Mouse (Mus musculus) heart, embryonic 16.5 days (tissue): ENCODE results near the gene Tnnc2. TPM values are rescaled to one million over a fixed set of nuclear protein-coding genes. Genes with fewer than 3 reads are reported as not detected.

Experiments
- ATAC-seq: fragments of 200-750 bp; cut with Nextera tagmentation; replicated peaks from 2 replicates; pipeline ENCODE4 v1.8.0; 2017; ENCODE audit warnings: moderate number of reproducible peaks; ENCODE audit not compliant: insufficient read depth, low FRiP score; ENCODE audit errors: extremely low read depth
- H3K27ac ChIP-seq: fragments of 300-500 bp; sonication (generic); 2 replicates; pipeline ENCODE4 v1.5.1; 2014; ENCODE audit warnings: mild to moderate bottlenecking, low read length, control low read depth, moderate library complexity
- H3K27me3 ChIP-seq: fragments of 300-500 bp; sonication (generic); 2 replicates; pipeline ENCODE4 v1.6.1; 2014; ENCODE audit warnings: low read length, mixed read lengths; ENCODE audit not compliant: control insufficient read depth, insufficient read depth
- H3K36me3 ChIP-seq: fragments of 300-500 bp; sonication (generic); 2 replicates; pipeline ENCODE4 v1.6.1; 2014; ENCODE audit not compliant: control insufficient read depth, insufficient read depth
- H3K4me1 ChIP-seq: fragments of 300-500 bp; sonication (generic); 2 replicates; pipeline ENCODE4 v1.6.1; 2014; ENCODE audit warnings: low read length, mixed read lengths; ENCODE audit not compliant: control insufficient read depth, insufficient read depth
- H3K4me2 ChIP-seq: fragments of 300-500 bp; sonication (generic); 2 replicates; pipeline ENCODE4 v1.6.1; 2014; ENCODE audit warnings: low read depth, mild to moderate bottlenecking, control low read depth, low read length
- H3K4me3 ChIP-seq: fragments of 300-500 bp; sonication (generic); 2 replicates; pipeline ENCODE4 v1.5.1; 2014; ENCODE audit warnings: mild to moderate bottlenecking, control low read depth, low read length
- H3K9ac ChIP-seq: fragments of 300-500 bp; sonication (generic); 2 replicates; pipeline ENCODE4 v1.6.1; 2014; ENCODE audit warnings: low read length, control low read depth
- H3K9me3 ChIP-seq: fragments of 300-500 bp; sonication (generic); replicated peaks from 2 replicates; pipeline ENCODE4 v1.6.1; 2016; ENCODE audit warnings: low read length; ENCODE audit not compliant: control insufficient read depth
- WGBS: fragments of 180-500 bp; shearing (Covaris S2); extraction: QIAGEN DNeasy Blood & Tissue Kit; methylation state at CpG from one replicate; pipeline ENCODE4 v1.1.7; 2014; 5-methylcytosine and 5-hydroxymethylcytosine counted together
- polyA plus RNA-seq: library from polyadenylated mRNA; unstranded; fragments of >200 nt; fragmentation: Nextera tagmentation; extraction: Ambion mirVana; gene quantifications from 2 replicates; pipeline ENCODE4 v1.2.1, GENCODE M21; 2015

Gene Tnnc2
- polyA plus RNA-seq, 1 experiment from 2014 or later = 28.8 TPM

GRCm38 (mm10) chr2:164783926-164784581 lies 4.3 kb upstream of the Tnnc2 start:
- no peak overlapping the region for H3K27ac ChIP-seq
- H3K27me3 ChIP-seq = no peaks in the 10 kb centered on the region
- H3K4me2 ChIP-seq = no peak overlapping the region
- H3K4me1 ChIP-seq = peaks cover 26% of the 10 kb centered on the region
- no peaks in the 10 kb centered on the region for H3K9me3 ChIP-seq
- ATAC-seq = no peak
- no peak overlapping the region for H3K4me3 ChIP-seq
- H3K9ac ChIP-seq = no peak overlapping the region
- WGBS = 73% methylated on average over 7 of the region's 7 CpGs
- peaks cover 2% of the 10 kb centered on the region; the same call in 1 of the 2 replicates for H3K36me3 ChIP-seq

GRCm38 (mm10) chr2:164781876-164782275 lies 2.1 kb upstream of the Tnnc2 start:
- Histone ChIP-seq H3K27me3 (no peaks in the 10 kb centered on the region), H3K9me3 (no peaks in the 10 kb centered on the region), H3K36me3 (no peaks in the 10 kb centered on the region), H3K4me1 (peaks cover 9% of the 10 kb centered on the region), H3K4me3 (no peak overlapping the region), H3K27ac (no peak overlapping the region), H3K4me2 (no peak overlapping the region), H3K9ac (no peak overlapping the region)
- ATAC-seq = no peak
- 62% methylated on average over 4 of the region's 4 CpGs for WGBS

GRCm38 (mm10) chr2:164778809-164779208 lies 958 bp downstream of the Tnnc2 start:
- WGBS = 59% methylated on average over 7 of the region's 7 CpGs
- H3K4me3 ChIP-seq = no peak overlapping the region
- no peaks in the 10 kb centered on the region for H3K4me1 ChIP-seq
- H3K27ac ChIP-seq = no peak overlapping the region
- no peak overlapping the region for H3K9ac ChIP-seq
- no peaks in the 10 kb centered on the region for H3K9me3 ChIP-seq
- no peak for ATAC-seq
- no peaks in the 10 kb centered on the region for H3K27me3 ChIP-seq
- H3K4me2 ChIP-seq = no peak overlapping the region
- H3K36me3 ChIP-seq = no peaks in the 10 kb centered on the region

GRCm38 (mm10) chr2:164778015-164778287 lies 1.8 kb downstream of the Tnnc2 start:
- 90% methylated on average over 11 of the region's 11 CpGs for WGBS
- ATAC-seq = no peak
- Histone ChIP-seq H3K4me1 (no peaks in the 10 kb centered on the region), H3K9ac (no peak overlapping the region), H3K36me3 (no peaks in the 10 kb centered on the region; the same call in 1 of the 2 replicates), H3K27me3 (no peaks in the 10 kb centered on the region), H3K4me2 (no peak overlapping the region), H3K27ac (no peak overlapping the region), H3K4me3 (no peak overlapping the region), H3K9me3 (no peaks in the 10 kb centered on the region)

GRCm38 (mm10) chr2:164777246-164778014 lies 2.3 kb downstream of the Tnnc2 start:
- H3K9ac ChIP-seq = no peak overlapping the region
- no peak overlapping the region for H3K27ac ChIP-seq
- no peak overlapping the region for H3K4me3 ChIP-seq
- no peaks in the 10 kb centered on the region for H3K27me3 ChIP-seq
- H3K9me3 ChIP-seq = no peaks in the 10 kb centered on the region
- H3K4me2 ChIP-seq = no peak overlapping the region
- H3K36me3 ChIP-seq = no peaks in the 10 kb centered on the region; the same call in 1 of the 2 replicates
- 74% methylated on average over 30 of the region's 30 CpGs for WGBS
- no peaks in the 10 kb centered on the region for H3K4me1 ChIP-seq
- no peak for ATAC-seq

GRCm38 (mm10) chr2:164776801-164777200 lies 3.0 kb downstream of the Tnnc2 start:
- no peak for ATAC-seq
- peaks cover 5% of the 10 kb centered on the region for H3K4me1 ChIP-seq
- H3K36me3 ChIP-seq = no peaks in the 10 kb centered on the region; the same call in 1 of the 2 replicates
- no peak overlapping the region for H3K27ac ChIP-seq
- no peak overlapping the region for H3K4me2 ChIP-seq
- no peak overlapping the region for H3K4me3 ChIP-seq
- no peaks in the 10 kb centered on the region for H3K9me3 ChIP-seq
- H3K27me3 ChIP-seq = no peaks in the 10 kb centered on the region
- 53% methylated on average over 17 of the region's 17 CpGs for WGBS
- H3K9ac ChIP-seq = no peak overlapping the region

GRCm38 (mm10) chr2:164776130-164776529 lies 3.6 kb downstream of the Tnnc2 start:
- no peaks in the 10 kb centered on the region for H3K9me3 ChIP-seq
- no peaks in the 10 kb centered on the region; the same call in 1 of the 2 replicates for H3K36me3 ChIP-seq
- no peak overlapping the region for H3K4me2 ChIP-seq
- no peak overlapping the region for H3K9ac ChIP-seq
- no peak for ATAC-seq
- 73% methylated on average over 6 of the region's 6 CpGs for WGBS
- H3K27ac ChIP-seq = no peak overlapping the region
- H3K27me3 ChIP-seq = no peaks in the 10 kb centered on the region
- peaks cover 5% of the 10 kb centered on the region for H3K4me1 ChIP-seq
- no peak overlapping the region for H3K4me3 ChIP-seq

- ATAC-seq = no peak
- H3K27ac ChIP-seq = no peak overlapping the region
- H3K4me1 ChIP-seq = peaks cover 11% of the 10 kb centered on the region
- H3K4me3 ChIP-seq = no peak overlapping the region
- no peaks in the 10 kb centered on the region for H3K9me3 ChIP-seq
- H3K27me3 ChIP-seq = no peaks in the 10 kb centered on the region
- WGBS = 77% methylated on average over 5 of the region's 5 CpGs
- no peak overlapping the region for H3K4me2 ChIP-seq
- H3K36me3 ChIP-seq = no peaks in the 10 kb centered on the region; the same call in 1 of the 2 replicates
- no peak overlapping the region for H3K9ac ChIP-seq
Observed at GRCm38 (mm10) chr2:164773989-164774364, 5.8 kb downstream of the Tnnc2 start.

GRCm38 (mm10) chr2:164773229-164773988 lies 6.4 kb downstream of the Tnnc2 start:
- Histone ChIP-seq H3K4me2 (no peak overlapping the region), H3K9me3 (no peaks in the 10 kb centered on the region), H3K27ac (no peak overlapping the region), H3K4me3 (no peak overlapping the region), H3K27me3 (no peaks in the 10 kb centered on the region), H3K36me3 (no peaks in the 10 kb centered on the region; the same call in 1 of the 2 replicates), H3K4me1 (peaks cover 12% of the 10 kb centered on the region), H3K9ac (no peak overlapping the region)
- ATAC-seq = no peak
- 79% methylated on average over 14 of the region's 14 CpGs for WGBS
